Mouse (Mus musculus): ENCODE data around the gene Eif4a2. TPM values are rescaled to one million over a fixed set of nuclear protein-coding genes. Genes with fewer than 3 reads are reported as not detected.

The Eif4a2 gene
- total and polyA plus RNA-seq, 2 experiments from 2014 or later, result 291 to 647 TPM

DNA sequence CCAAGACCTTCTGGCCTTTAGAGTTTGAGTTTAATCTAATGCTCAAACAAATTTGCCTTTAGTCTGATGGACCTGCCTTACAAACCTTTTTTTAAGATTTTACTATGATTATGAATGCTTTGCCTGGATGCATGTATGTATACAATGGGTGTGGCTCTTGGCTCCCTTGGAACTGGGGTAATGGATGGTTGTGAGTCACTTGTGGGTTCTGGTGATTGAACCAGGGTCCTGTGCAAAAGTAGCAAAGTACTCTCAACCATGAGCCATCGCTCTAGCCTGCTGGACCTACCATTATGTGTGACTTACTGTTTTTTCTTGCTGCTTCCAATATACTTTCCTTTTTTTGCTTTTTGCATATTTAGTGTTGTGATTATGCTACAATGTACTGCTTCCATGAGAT is 25.1 kb downstream of the Eif4a2 start:
- H3K36me3 ChIP-seq (ENCODE audit: insufficient read depth, low read length), result no peaks in the 10 kb centered on the region
- H3K4me3 ChIP-seq (ENCODE audit: low read depth, low read length), result no peak overlapping the region
- no peaks in the 10 kb centered on the region for H3K27me3 ChIP-seq (ENCODE audit: insufficient read depth, low read length)
- no peak for TF ChIP-seq CTCF (IDR thresholded peaks at IDR 0.05)
- H3K4me2 ChIP-seq (ENCODE audit: low read depth, low read length, poor library complexity, severe bottlenecking), result no peak overlapping the region
- no peaks in the 10 kb centered on the region for H3K9me3 ChIP-seq (ENCODE audit: low read length)
- 93% methylated on average over 1 of the region's 1 CpGs for whole genome bisulfite sequencing
- ATAC-seq (ENCODE audit: low FRiP score), result no peak
- H3K4me1 ChIP-seq (ENCODE audit: insufficient read depth, low read length), result peaks cover 4% of the 10 kb centered on the region; the same call in 1 of the 2 replicates
- no peak overlapping the region for H3K9ac ChIP-seq (replicated peaks; ENCODE audit: low read length, poor library complexity, severe bottlenecking)
- H3K27ac ChIP-seq (ENCODE audit: low read depth, low read length), result no peak overlapping the region
- no peak for DNase-seq (ENCODE audit: low spot score)

- WGBS, result 20% methylated on average over 11 of the region's 11 CpGs
- H3K36me3 ChIP-seq (ENCODE audit: insufficient read depth, low read length), result no peaks in the 10 kb centered on the region
- peak; percentile 92 for TF ChIP-seq CTCF (IDR thresholded peaks at IDR 0.05)
- H3K4me2 ChIP-seq (ENCODE audit: low read depth, low read length, poor library complexity, severe bottlenecking), result no peak overlapping the region
- ATAC-seq (ENCODE audit: low FRiP score) (0 out of 2 replicates have a peak, but pooled peaks have one; percentile 42), DNase-seq (ENCODE audit: low spot score) (peak; percentile 72)
- no peaks in the 10 kb centered on the region for H3K27me3 ChIP-seq (ENCODE audit: insufficient read depth, low read length)
- no peaks in the 10 kb centered on the region for H3K9me3 ChIP-seq (ENCODE audit: low read length)
- H3K9ac ChIP-seq (replicated peaks; ENCODE audit: low read length, poor library complexity, severe bottlenecking), result no peak overlapping the region
- H3K27ac ChIP-seq (ENCODE audit: low read depth, low read length), result no peak overlapping the region
- H3K4me1 ChIP-seq (ENCODE audit: insufficient read depth, low read length), result no peaks in the 10 kb centered on the region
- H3K4me3 ChIP-seq (ENCODE audit: low read depth, low read length), result no peak overlapping the region
Observed at GRCm38 (mm10) chr16:23135421-23136149, 28.3 kb downstream of the Eif4a2 start.

DNA sequence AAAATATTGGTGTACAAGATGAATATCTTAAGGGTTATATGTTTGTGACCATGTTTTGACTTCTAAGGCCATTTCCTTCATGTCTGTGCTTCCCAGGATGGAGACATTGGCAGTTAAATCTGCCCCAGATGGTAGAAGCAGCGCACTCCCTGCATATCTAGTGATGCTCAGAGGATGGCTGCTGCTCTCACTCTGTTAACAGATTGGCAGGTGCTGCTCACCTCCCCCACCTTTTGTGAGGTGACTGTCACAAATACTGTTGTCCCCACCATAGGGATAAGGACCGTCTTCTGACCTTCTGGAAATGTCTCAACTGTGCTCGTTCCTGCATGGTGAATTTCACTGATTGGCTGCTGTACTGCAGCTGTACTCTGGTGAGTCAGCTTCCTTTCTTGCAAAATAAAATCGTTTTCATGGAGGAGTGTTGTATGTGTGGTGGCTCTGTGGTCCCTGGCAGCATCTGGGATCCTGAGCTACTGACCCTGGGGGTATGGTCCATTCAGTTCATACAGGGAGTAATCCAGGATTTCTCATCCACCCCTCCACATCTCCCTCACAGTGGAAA is 29.2 kb downstream of the Eif4a2 start:
- no peak overlapping the region for H3K9ac ChIP-seq (replicated peaks; ENCODE audit: low read length, poor library complexity, severe bottlenecking)
- no peaks in the 10 kb centered on the region for H3K4me1 ChIP-seq (ENCODE audit: insufficient read depth, low read length)
- no peak for ATAC-seq (ENCODE audit: low FRiP score)
- 78% methylated on average over 4 of the region's 4 CpGs for WGBS
- no peak overlapping the region for H3K4me3 ChIP-seq (ENCODE audit: low read depth, low read length)
- H3K36me3 ChIP-seq (ENCODE audit: insufficient read depth, low read length), result no peaks in the 10 kb centered on the region
- no peak for DNase-seq (ENCODE audit: low spot score)
- H3K27ac ChIP-seq (ENCODE audit: low read depth, low read length), result no peak overlapping the region
- H3K4me2 ChIP-seq (ENCODE audit: low read depth, low read length, poor library complexity, severe bottlenecking), result no peak overlapping the region
- H3K27me3 ChIP-seq (ENCODE audit: insufficient read depth, low read length), result no peaks in the 10 kb centered on the region
- H3K9me3 ChIP-seq (ENCODE audit: low read length), result no peaks in the 10 kb centered on the region
- TF ChIP-seq CTCF (IDR thresholded peaks at IDR 0.05), result no peak

- Histone ChIP-seq H3K4me1 (ENCODE audit: insufficient read depth, low read length) (no peaks in the 10 kb centered on the region), H3K9me3 (ENCODE audit: low read length) (no peaks in the 10 kb centered on the region), H3K4me3 (ENCODE audit: low read depth, low read length) (no peak overlapping the region), H3K27ac (ENCODE audit: low read depth, low read length) (no peak overlapping the region), H3K27me3 (ENCODE audit: insufficient read depth, low read length) (no peaks in the 10 kb centered on the region), H3K36me3 (ENCODE audit: insufficient read depth, low read length) (no peaks in the 10 kb centered on the region), H3K4me2 (ENCODE audit: low read depth, low read length, poor library complexity, severe bottlenecking) (no peak overlapping the region), H3K9ac (replicated peaks; ENCODE audit: low read length, poor library complexity, severe bottlenecking) (no peak overlapping the region)
- DNase-seq (ENCODE audit: low spot score) (no peak), ATAC-seq (ENCODE audit: low FRiP score) (no peak)
- no peak for TF ChIP-seq CTCF (IDR thresholded peaks at IDR 0.05)
- WGBS, result 95% methylated on average over 3 of the region's 3 CpGs
Observed at GRCm38 (mm10) chr16:23140911-23141310, 33.7 kb downstream of the Eif4a2 start.

GRCm38 (mm10) chr16:23144326-23144725 is 37.1 kb downstream of the Eif4a2 start:
- Histone ChIP-seq H3K9me3 (ENCODE audit: low read length) (no peaks in the 10 kb centered on the region), H3K27ac (ENCODE audit: low read depth, low read length) (no peak overlapping the region), H3K4me2 (ENCODE audit: low read depth, low read length, poor library complexity, severe bottlenecking) (no peak overlapping the region), H3K36me3 (ENCODE audit: insufficient read depth, low read length) (no peaks in the 10 kb centered on the region), H3K9ac (replicated peaks; ENCODE audit: low read length, poor library complexity, severe bottlenecking) (no peak overlapping the region), H3K4me1 (ENCODE audit: insufficient read depth, low read length) (no peaks in the 10 kb centered on the region), H3K27me3 (ENCODE audit: insufficient read depth, low read length) (no peaks in the 10 kb centered on the region), H3K4me3 (ENCODE audit: low read depth, low read length) (no peak overlapping the region)
- no peak for ATAC-seq (ENCODE audit: low FRiP score)
- no peak for TF ChIP-seq CTCF (IDR thresholded peaks at IDR 0.05)
- WGBS, result 87% methylated on average over 7 of the region's 7 CpGs
- no peak for DNase-seq (ENCODE audit: low spot score)

DNA sequence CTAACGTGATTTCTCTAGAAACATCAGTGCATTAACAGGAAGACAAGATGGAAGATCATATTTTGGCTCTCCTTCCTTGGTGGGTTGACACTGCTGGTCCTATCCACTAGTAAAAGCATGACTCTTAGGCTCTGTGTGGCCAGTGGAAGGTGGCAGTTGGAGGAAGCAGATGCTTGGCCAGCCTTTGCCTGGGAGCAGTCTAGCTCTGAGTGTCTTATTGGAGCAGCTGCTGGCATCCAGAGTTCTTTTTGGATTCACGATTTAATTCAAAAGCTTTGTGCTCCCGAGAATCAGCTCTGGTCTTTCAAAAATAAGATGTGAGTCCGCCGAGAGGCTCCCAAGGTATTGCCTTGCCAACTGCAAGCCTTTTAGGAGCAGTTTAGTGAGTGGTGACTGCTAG is 38.0 kb downstream of the Eif4a2 start:
- Histone ChIP-seq H3K27ac (ENCODE audit: low read depth, low read length) (no peak overlapping the region), H3K36me3 (ENCODE audit: insufficient read depth, low read length) (no peaks in the 10 kb centered on the region), H3K4me3 (ENCODE audit: low read depth, low read length) (no peak overlapping the region), H3K27me3 (ENCODE audit: insufficient read depth, low read length) (no peaks in the 10 kb centered on the region), H3K4me1 (ENCODE audit: insufficient read depth, low read length) (no peaks in the 10 kb centered on the region), H3K4me2 (ENCODE audit: low read depth, low read length, poor library complexity, severe bottlenecking) (no peak overlapping the region), H3K9ac (replicated peaks; ENCODE audit: low read length, poor library complexity, severe bottlenecking) (no peak overlapping the region), H3K9me3 (ENCODE audit: low read length) (no peaks in the 10 kb centered on the region)
- WGBS, result 70% methylated on average over 5 of the region's 5 CpGs
- ATAC-seq (ENCODE audit: low FRiP score), result no peak
- TF ChIP-seq CTCF (IDR thresholded peaks at IDR 0.05), result no peak
- no peak for DNase-seq (ENCODE audit: low spot score)
